Mouse (Mus musculus): ENCODE data around the gene Abcc5. TPM values are rescaled to one million over a fixed set of nuclear protein-coding genes. Genes with fewer than 3 reads are reported as not detected.
A peak's percentile ranks its signal among the peaks of the same experiment; 100 is the strongest.

Abcc5 gene
- polyA plus RNA-seq (2014; fragmentation: Nextera tagmentation; extraction: Ambion mirVana): 73.9 and 81.7 TPM in 2 replicates

GRCm38 (mm10) chr16:20425855-20426598, at the start of gene Abcc5:
Gene Abcc5, minus strand, starts transcription at chr16:20426394.
- peak; percentile 96 for ATAC-seq (ENCODE audit: insufficient number of reproducible peaks, insufficient read depth, low FRiP score, low read depth)
- WGBS: under 1% methylated on average over 62 of the region's 62 CpGs
- Histone ChIP-seq H3K36me3 (ENCODE audit: control insufficient read depth, insufficient read depth, low read length) (peaks cover 2% of the 10 kb centered on the region; the same call in 1 of the 2 replicates), H3K9ac (replicated peaks; ENCODE audit: low read depth, low read length) (peak within 1 kb of the TSS; percentile 52), H3K27ac (ENCODE audit: low read length) (peak within 1 kb of the TSS; percentile 63; the same call in 1 of the 2 replicates), H3K4me3 (ENCODE audit: low read depth, low read length) (peak within 1 kb of the TSS; percentile 82), H3K27me3 (ENCODE audit: control insufficient read depth, insufficient read depth, low read length) (no peaks in the 10 kb centered on the region), H3K4me1 (ENCODE audit: control insufficient read depth, insufficient read depth, low read length) (peaks cover 7% of the 10 kb centered on the region; the same call in 1 of the 2 replicates), H3K9me3 (ENCODE audit: control insufficient read depth, low read depth, low read length) (no peaks in the 10 kb centered on the region), H3K4me2 (replicated peaks; ENCODE audit: low read depth, low read length) (peak within 1 kb of the TSS; percentile 69)

GRCm38 (mm10) chr16:20475335-20475734, 49.1 kb upstream of the Abcc5 start:
- Histone ChIP-seq H3K27ac (ENCODE audit: low read length) (no peak overlapping the region), H3K27me3 (ENCODE audit: control insufficient read depth, insufficient read depth, low read length) (no peaks in the 10 kb centered on the region), H3K9me3 (ENCODE audit: control insufficient read depth, low read depth, low read length) (no peaks in the 10 kb centered on the region), H3K4me1 (ENCODE audit: control insufficient read depth, insufficient read depth, low read length) (peaks cover 5% of the 10 kb centered on the region; the same call in 1 of the 2 replicates), H3K4me3 (ENCODE audit: low read depth, low read length) (no peak overlapping the region), H3K4me2 (replicated peaks; ENCODE audit: low read depth, low read length) (no peak overlapping the region), H3K36me3 (ENCODE audit: control insufficient read depth, insufficient read depth, low read length) (no peaks in the 10 kb centered on the region), H3K9ac (replicated peaks; ENCODE audit: low read depth, low read length) (no peak overlapping the region)
- WGBS: 70% methylated on average over 1 of the region's 1 CpGs
- no peak for ATAC-seq (ENCODE audit: insufficient number of reproducible peaks, insufficient read depth, low FRiP score, low read depth)

- 79% methylated on average over 6 of the region's 6 CpGs for WGBS
- H3K9ac ChIP-seq (replicated peaks; ENCODE audit: low read depth, low read length): no peak overlapping the region
- no peaks in the 10 kb centered on the region for H3K36me3 ChIP-seq (ENCODE audit: control insufficient read depth, insufficient read depth, low read length)
- ATAC-seq (ENCODE audit: insufficient number of reproducible peaks, insufficient read depth, low FRiP score, low read depth): no peak
- peaks cover 5% of the 10 kb centered on the region; the same call in 1 of the 2 replicates for H3K4me1 ChIP-seq (ENCODE audit: control insufficient read depth, insufficient read depth, low read length)
- H3K27me3 ChIP-seq (ENCODE audit: control insufficient read depth, insufficient read depth, low read length): no peaks in the 10 kb centered on the region
- no peak overlapping the region for H3K27ac ChIP-seq (ENCODE audit: low read length)
- H3K9me3 ChIP-seq (ENCODE audit: control insufficient read depth, low read depth, low read length): no peaks in the 10 kb centered on the region
- no peak overlapping the region for H3K4me3 ChIP-seq (ENCODE audit: low read depth, low read length)
- H3K4me2 ChIP-seq (replicated peaks; ENCODE audit: low read depth, low read length): no peak overlapping the region
These were observed 48.6 kb upstream of the Abcc5 start for GRCm38 (mm10) chr16:20474786-20475185.

- H3K36me3 ChIP-seq (ENCODE audit: control insufficient read depth, insufficient read depth, low read length): no peaks in the 10 kb centered on the region
- ATAC-seq (ENCODE audit: insufficient number of reproducible peaks, insufficient read depth, low FRiP score, low read depth): no peak
- H3K4me3 ChIP-seq (ENCODE audit: low read depth, low read length): no peak overlapping the region
- no peak overlapping the region for H3K4me2 ChIP-seq (replicated peaks; ENCODE audit: low read depth, low read length)
- H3K9ac ChIP-seq (replicated peaks; ENCODE audit: low read depth, low read length): no peak overlapping the region
- peaks cover 5% of the 10 kb centered on the region; the same call in 1 of the 2 replicates for H3K4me1 ChIP-seq (ENCODE audit: control insufficient read depth, insufficient read depth, low read length)
- no peaks in the 10 kb centered on the region for H3K9me3 ChIP-seq (ENCODE audit: control insufficient read depth, low read depth, low read length)
- H3K27me3 ChIP-seq (ENCODE audit: control insufficient read depth, insufficient read depth, low read length): no peaks in the 10 kb centered on the region
- H3K27ac ChIP-seq (ENCODE audit: low read length): no peak overlapping the region
- WGBS: 85% methylated on average over 8 of the region's 8 CpGs
These were observed 48.0 kb upstream of the Abcc5 start for GRCm38 (mm10) chr16:20474211-20474610.

GRCm38 (mm10) chr16:20473748-20474147, 47.6 kb upstream of the Abcc5 start:
- ATAC-seq (ENCODE audit: insufficient number of reproducible peaks, insufficient read depth, low FRiP score, low read depth): no peak
- peaks cover 5% of the 10 kb centered on the region; the same call in 1 of the 2 replicates for H3K4me1 ChIP-seq (ENCODE audit: control insufficient read depth, insufficient read depth, low read length)
- no peak overlapping the region for H3K27ac ChIP-seq (ENCODE audit: low read length)
- H3K27me3 ChIP-seq (ENCODE audit: control insufficient read depth, insufficient read depth, low read length): no peaks in the 10 kb centered on the region
- no peak overlapping the region for H3K4me3 ChIP-seq (ENCODE audit: low read depth, low read length)
- no peaks in the 10 kb centered on the region for H3K9me3 ChIP-seq (ENCODE audit: control insufficient read depth, low read depth, low read length)
- H3K9ac ChIP-seq (replicated peaks; ENCODE audit: low read depth, low read length): no peak overlapping the region
- no peaks in the 10 kb centered on the region for H3K36me3 ChIP-seq (ENCODE audit: control insufficient read depth, insufficient read depth, low read length)
- WGBS: 77% methylated on average over 1 of the region's 1 CpGs
- no peak overlapping the region for H3K4me2 ChIP-seq (replicated peaks; ENCODE audit: low read depth, low read length)

- H3K4me1 ChIP-seq (ENCODE audit: control insufficient read depth, insufficient read depth, low read length): no peaks in the 10 kb centered on the region
- H3K9me3 ChIP-seq (ENCODE audit: control insufficient read depth, low read depth, low read length): no peaks in the 10 kb centered on the region
- H3K27ac ChIP-seq (ENCODE audit: low read length): no peak overlapping the region
- no peak for ATAC-seq (ENCODE audit: insufficient number of reproducible peaks, insufficient read depth, low FRiP score, low read depth)
- no peaks in the 10 kb centered on the region for H3K27me3 ChIP-seq (ENCODE audit: control insufficient read depth, insufficient read depth, low read length)
- H3K4me2 ChIP-seq (replicated peaks; ENCODE audit: low read depth, low read length): no peak overlapping the region
- H3K9ac ChIP-seq (replicated peaks; ENCODE audit: low read depth, low read length): no peak overlapping the region
- H3K36me3 ChIP-seq (ENCODE audit: control insufficient read depth, insufficient read depth, low read length): no peaks in the 10 kb centered on the region
- WGBS: 71% methylated on average over 1 of the region's 1 CpGs
- H3K4me3 ChIP-seq (ENCODE audit: low read depth, low read length): no peak overlapping the region
These were observed 45.5 kb upstream of the Abcc5 start for GRCm38 (mm10) chr16:20471686-20472085.

- ATAC-seq (ENCODE audit: insufficient number of reproducible peaks, insufficient read depth, low FRiP score, low read depth): no peak
- Histone ChIP-seq H3K4me3 (ENCODE audit: low read depth, low read length) (no peak overlapping the region), H3K4me1 (ENCODE audit: control insufficient read depth, insufficient read depth, low read length) (no peaks in the 10 kb centered on the region), H3K9ac (replicated peaks; ENCODE audit: low read depth, low read length) (no peak overlapping the region), H3K36me3 (ENCODE audit: control insufficient read depth, insufficient read depth, low read length) (no peaks in the 10 kb centered on the region), H3K27ac (ENCODE audit: low read length) (no peak overlapping the region), H3K9me3 (ENCODE audit: control insufficient read depth, low read depth, low read length) (no peaks in the 10 kb centered on the region), H3K27me3 (ENCODE audit: control insufficient read depth, insufficient read depth, low read length) (no peaks in the 10 kb centered on the region), H3K4me2 (replicated peaks; ENCODE audit: low read depth, low read length) (no peak overlapping the region)
- 90% methylated on average over 2 of the region's 2 CpGs for WGBS
These were observed 44.8 kb upstream of the Abcc5 start for GRCm38 (mm10) chr16:20470981-20471380.

GRCm38 (mm10) chr16:20464725-20465124, 38.5 kb upstream of the Abcc5 start:
- H3K9me3 ChIP-seq (ENCODE audit: control insufficient read depth, low read depth, low read length): no peaks in the 10 kb centered on the region
- H3K9ac ChIP-seq (replicated peaks; ENCODE audit: low read depth, low read length): no peak overlapping the region
- no peak for ATAC-seq (ENCODE audit: insufficient number of reproducible peaks, insufficient read depth, low FRiP score, low read depth)
- H3K4me1 ChIP-seq (ENCODE audit: control insufficient read depth, insufficient read depth, low read length): no peaks in the 10 kb centered on the region
- no peak overlapping the region for H3K4me3 ChIP-seq (ENCODE audit: low read depth, low read length)
- H3K36me3 ChIP-seq (ENCODE audit: control insufficient read depth, insufficient read depth, low read length): no peaks in the 10 kb centered on the region
- H3K4me2 ChIP-seq (replicated peaks; ENCODE audit: low read depth, low read length): no peak overlapping the region
- H3K27me3 ChIP-seq (ENCODE audit: control insufficient read depth, insufficient read depth, low read length): no peaks in the 10 kb centered on the region
- H3K27ac ChIP-seq (ENCODE audit: low read length): no peak overlapping the region

Measured in stomach, embryonic 14.5 days (tissue).